Mouse (Mus musculus) lung, postnatal 0 days (tissue): ENCODE results near the gene Pabpc6. TPM values are rescaled to one million over a fixed set of nuclear protein-coding genes. Genes with fewer than 3 reads are reported as not detected.

ENCODE experiments used
- ATAC-seq: fragments of 200-750 bp; cut with Nextera tagmentation; 2 replicates; pipeline ENCODE4 v1.8.0; 2017; ENCODE audit warnings: moderate library complexity
- DNase-seq: peaks from one replicate; pipeline ENCODE4 v3.0.0-alpha.2; 2016; ENCODE audit warnings: low spot score
- H3K27ac ChIP-seq: fragments of 300-500 bp; sonication (generic); 2 replicates; pipeline ENCODE4 v1.5.1; 2014; ENCODE audit warnings: antibody characterized with exemption, mild to moderate bottlenecking, low read length, mixed read lengths
- H3K27me3 ChIP-seq: fragments of 300-500 bp; sonication (generic); replicated peaks from 2 replicates; pipeline ENCODE4 v1.6.1; 2014; ENCODE audit warnings: low read length, mixed read lengths; ENCODE audit not compliant: insufficient read depth
- H3K36me3 ChIP-seq: fragments of 300-500 bp; sonication (generic); 2 replicates; pipeline ENCODE4 v1.6.1; 2014; ENCODE audit warnings: low read length, mixed read lengths; ENCODE audit not compliant: insufficient read depth
- H3K4me1 ChIP-seq: fragments of 300-500 bp; sonication (generic); 2 replicates; pipeline ENCODE4 v1.6.1; 2014; ENCODE audit warnings: antibody characterized with exemption, low read depth, low read length, mixed read lengths; ENCODE audit not compliant: insufficient read depth
- H3K4me2 ChIP-seq: fragments of 300-500 bp; sonication (generic); replicated peaks from 2 replicates; pipeline ENCODE4 v1.6.1; 2014; ENCODE audit warnings: low read depth, mild to moderate bottlenecking, low read length, moderate library complexity, mixed read lengths
- H3K4me3 ChIP-seq: fragments of 300-500 bp; sonication (generic); 2 replicates; pipeline ENCODE4 v1.5.1; 2014; ENCODE audit warnings: low read depth, low read length
- H3K9ac ChIP-seq: fragments of 300-500 bp; sonication (generic); replicated peaks from 2 replicates; pipeline ENCODE4 v1.6.1; 2014; ENCODE audit warnings: low read depth, mild to moderate bottlenecking
- H3K9me3 ChIP-seq: fragments of 300-500 bp; sonication (generic); 2 replicates; pipeline ENCODE4 v1.6.1; 2016; ENCODE audit warnings: low read length, mixed read lengths
- CTCF ChIP-seq: IDR thresholded peaks from 2 replicates; pipeline ENCODE4 v1.5.1; 2016; ENCODE audit warnings: antibody characterized with exemption, mild to moderate bottlenecking
- EP300 ChIP-seq: IDR thresholded peaks from 2 replicates; pipeline ENCODE4 v1.6.1; 2016; ENCODE audit warnings: antibody characterized with exemption, mild to moderate bottlenecking, control low read depth
- WGBS: fragments of 180-500 bp; shearing (Covaris S2); extraction: QIAGEN DNeasy Blood & Tissue Kit; methylation state at CpG from one replicate; pipeline ENCODE4 v1.1.7; 2014; 5-methylcytosine and 5-hydroxymethylcytosine counted together
- polyA plus RNA-seq: library from polyadenylated mRNA; unstranded; fragments of >200 nt; fragmentation: Nextera tagmentation; extraction: Ambion mirVana; gene quantifications from 2 replicates; pipeline ENCODE4 v1.2.1, GENCODE M21; 2015

Gene Pabpc6
- polyA plus RNA-seq = not detected in 2 replicates

DNA sequence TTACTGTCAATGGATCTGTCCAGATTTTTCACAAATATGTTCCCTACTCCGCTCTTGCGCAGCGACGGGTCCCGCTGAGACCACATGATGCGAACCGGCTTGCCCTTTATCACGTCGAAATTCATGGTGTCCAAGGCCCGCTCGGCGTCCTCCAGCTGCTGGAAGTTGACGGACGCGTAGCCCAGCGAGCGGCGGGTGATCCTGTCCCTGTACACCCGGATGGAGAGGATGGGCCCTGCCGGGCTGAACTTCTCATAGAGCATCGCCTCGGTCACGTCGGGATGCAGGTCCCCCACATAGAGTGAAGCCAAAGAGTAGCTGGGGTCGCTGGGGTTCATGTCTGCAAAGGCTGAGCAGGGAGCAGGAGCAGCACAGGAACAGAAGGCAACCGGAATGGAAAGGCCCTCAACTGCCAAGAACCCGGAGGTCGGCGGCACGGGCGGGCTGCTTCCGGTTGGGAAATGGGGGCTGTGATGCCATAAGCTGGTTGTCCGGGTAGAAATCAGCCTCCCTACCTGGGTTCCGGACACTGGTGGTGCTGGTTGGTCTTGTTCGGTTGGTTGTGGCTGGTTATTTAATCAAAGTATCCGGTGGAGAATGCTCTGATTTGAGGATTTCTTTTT, at the start of gene Pabpc6:
Gene Pabpc6 (minus strand): TSS at position 435 of the 623 bp plus-strand sequence.
- Histone ChIP-seq H3K36me3 (no peaks in the 10 kb centered on the region), H3K9me3 (no peaks in the 10 kb centered on the region), H3K27ac (no peak within 1 kb of the TSS), H3K4me1 (no peaks in the 10 kb centered on the region), H3K9ac (no peak within 1 kb of the TSS), H3K4me2 (no peak within 1 kb of the TSS), H3K4me3 (no peak within 1 kb of the TSS), H3K27me3 (no peaks in the 10 kb centered on the region)
- TF ChIP-seq EP300 (no peak), CTCF (no peak)
- DNase-seq = no peak
- 90% methylated on average over 36 of the region's 36 CpGs for WGBS
- no peak for ATAC-seq

- peak; percentile 56; the same call in 1 of the 2 replicates for ATAC-seq
- H3K4me2 ChIP-seq = no peak overlapping the region
- H3K4me1 ChIP-seq = no peaks in the 10 kb centered on the region
- DNase-seq = no peak
- no peak overlapping the region for H3K4me3 ChIP-seq
- no peaks in the 10 kb centered on the region for H3K27me3 ChIP-seq
- H3K9me3 ChIP-seq = no peaks in the 10 kb centered on the region
- no peak overlapping the region for H3K9ac ChIP-seq
- TF ChIP-seq EP300 (no peak), CTCF (no peak)
- no peak overlapping the region for H3K27ac ChIP-seq
- WGBS = 65% methylated on average over 6 of the region's 6 CpGs
- H3K36me3 ChIP-seq = no peaks in the 10 kb centered on the region
Measured at GRCm38 (mm10) chr17:9710910-9711309, 41.4 kb upstream of the Pabpc6 start.

GRCm38 (mm10) chr17:9708888-9709287, 39.4 kb upstream of the Pabpc6 start:
- H3K9me3 ChIP-seq = no peaks in the 10 kb centered on the region
- no peaks in the 10 kb centered on the region for H3K4me1 ChIP-seq
- 86% methylated on average over 3 of the region's 3 CpGs for WGBS
- no peak overlapping the region for H3K9ac ChIP-seq
- TF ChIP-seq EP300 (no peak), CTCF (no peak)
- H3K27me3 ChIP-seq = no peaks in the 10 kb centered on the region
- H3K36me3 ChIP-seq = no peaks in the 10 kb centered on the region
- no peak overlapping the region for H3K4me2 ChIP-seq
- ATAC-seq = no peak
- no peak for DNase-seq
- H3K27ac ChIP-seq = no peak overlapping the region
- no peak overlapping the region for H3K4me3 ChIP-seq

GRCm38 (mm10) chr17:9707356-9707755, 37.8 kb upstream of the Pabpc6 start:
- no peaks in the 10 kb centered on the region for H3K36me3 ChIP-seq
- H3K4me1 ChIP-seq = no peaks in the 10 kb centered on the region
- ATAC-seq (no peak), DNase-seq (no peak)
- H3K9me3 ChIP-seq = no peaks in the 10 kb centered on the region
- no peak overlapping the region for H3K4me3 ChIP-seq
- TF ChIP-seq EP300 (no peak), CTCF (no peak)
- H3K9ac ChIP-seq = no peak overlapping the region
- H3K27me3 ChIP-seq = no peaks in the 10 kb centered on the region
- WGBS = 37% methylated on average over 1 of the region's 1 CpGs
- no peak overlapping the region for H3K4me2 ChIP-seq
- no peak overlapping the region for H3K27ac ChIP-seq

DNA sequence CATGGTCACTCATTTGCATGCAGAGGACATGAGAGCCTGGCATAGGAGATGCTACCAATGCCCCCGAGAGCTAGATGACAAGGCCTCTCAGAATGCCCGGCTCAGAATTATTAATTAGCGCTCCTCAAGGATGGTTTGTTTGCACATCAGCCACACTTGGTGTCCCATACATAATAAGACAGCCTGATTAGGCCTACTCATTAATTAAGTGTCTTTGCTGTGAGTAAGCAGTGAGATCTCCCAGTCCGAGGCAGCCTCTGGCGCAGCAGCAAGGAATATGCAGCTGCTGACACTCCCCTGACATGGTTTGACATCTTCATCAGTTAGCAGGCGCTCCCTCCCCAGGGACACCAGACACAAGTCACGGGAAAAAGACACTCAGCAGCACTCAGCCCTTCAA, 28.2 kb upstream of the Pabpc6 start:
- H3K4me3 ChIP-seq = no peak overlapping the region
- TF ChIP-seq CTCF = no peak
- TF ChIP-seq EP300 = no peak
- H3K27ac ChIP-seq = no peak overlapping the region
- no peaks in the 10 kb centered on the region for H3K27me3 ChIP-seq
- H3K36me3 ChIP-seq = no peaks in the 10 kb centered on the region
- no peak overlapping the region for H3K9ac ChIP-seq
- no peaks in the 10 kb centered on the region for H3K9me3 ChIP-seq
- no peak overlapping the region for H3K4me2 ChIP-seq
- DNase-seq (no peak), ATAC-seq (no peak)
- 46% methylated on average over 7 of the region's 7 CpGs for WGBS
- H3K4me1 ChIP-seq = no peaks in the 10 kb centered on the region

GRCm38 (mm10) chr17:9691251-9691650, 21.7 kb upstream of the Pabpc6 start:
- DNase-seq (no peak), ATAC-seq (no peak)
- Histone ChIP-seq H3K27ac (no peak overlapping the region), H3K9ac (no peak overlapping the region), H3K9me3 (no peaks in the 10 kb centered on the region), H3K4me1 (no peaks in the 10 kb centered on the region), H3K4me2 (no peak overlapping the region), H3K36me3 (no peaks in the 10 kb centered on the region), H3K27me3 (no peaks in the 10 kb centered on the region), H3K4me3 (no peak overlapping the region)
- 65% methylated on average over 4 of the region's 4 CpGs for WGBS
- TF ChIP-seq EP300 = no peak
- no peak for TF ChIP-seq CTCF
